Mouse (Mus musculus): ENCODE results near the gene Adamts4. TPM values are rescaled to one million over a fixed set of nuclear protein-coding genes. Genes with fewer than 3 reads are reported as not detected.

Gene Adamts4
- polyA plus RNA-seq, 1 experiment, result not detected

DNA sequence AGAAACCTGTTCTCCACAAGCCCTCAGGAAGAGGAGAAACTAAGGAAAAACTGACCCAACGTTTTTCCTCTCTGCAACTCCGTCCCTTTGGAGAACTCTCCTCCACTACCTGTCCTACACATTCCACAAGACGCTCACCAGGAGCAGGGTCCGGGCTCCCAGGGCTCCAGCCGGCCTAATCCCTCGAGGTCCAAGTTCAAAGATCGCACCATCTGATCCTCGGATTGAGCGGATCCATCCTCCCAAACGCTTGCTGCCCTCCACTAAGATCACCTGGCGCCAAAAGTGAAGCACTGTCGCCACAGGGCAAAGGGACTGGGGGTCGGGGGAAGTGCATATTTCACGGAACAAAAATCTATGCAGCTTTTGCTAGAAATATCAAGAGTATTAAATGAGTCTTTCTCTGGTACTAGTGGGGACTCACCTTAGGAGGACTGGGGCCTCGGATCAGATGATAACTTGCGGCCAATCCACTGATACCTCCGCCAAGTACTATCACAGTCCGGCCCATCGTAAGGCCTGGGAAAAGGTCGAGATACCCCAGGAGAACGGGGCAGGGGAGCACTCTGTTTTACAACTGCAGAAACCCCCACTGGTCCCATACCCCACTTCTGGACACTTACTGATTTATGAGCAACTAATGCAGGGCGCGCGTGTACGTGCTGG, 30.2 kb downstream of the Adamts4 start:
- WGBS, result 5% methylated on average over 25 of the region's 25 CpGs
- TF ChIP-seq CTCF (IDR thresholded peaks at IDR 0.05; ENCODE audit: control insufficient read depth, insufficient read depth, low read length), result no peak
- TF ChIP-seq POLR2A (IDR thresholded peaks at IDR 0.05; ENCODE audit: borderline replicate concordance, control insufficient read depth, low read depth, low read length), result no peak
- H3K4me3 ChIP-seq (replicated peaks; ENCODE audit: control insufficient read depth, low read depth, low read length), result peak overlapping the region; percentile 70
- H3K27ac ChIP-seq (ENCODE audit: control insufficient read depth, insufficient read depth, low read depth, low read length, poor library complexity), result peak overlapping the region; percentile 85
- H3K4me1 ChIP-seq (ENCODE audit: control insufficient read depth, insufficient read depth, low read length), result peaks cover 1% of the 10 kb centered on the region; the same call in 1 of the 2 replicates

DNA sequence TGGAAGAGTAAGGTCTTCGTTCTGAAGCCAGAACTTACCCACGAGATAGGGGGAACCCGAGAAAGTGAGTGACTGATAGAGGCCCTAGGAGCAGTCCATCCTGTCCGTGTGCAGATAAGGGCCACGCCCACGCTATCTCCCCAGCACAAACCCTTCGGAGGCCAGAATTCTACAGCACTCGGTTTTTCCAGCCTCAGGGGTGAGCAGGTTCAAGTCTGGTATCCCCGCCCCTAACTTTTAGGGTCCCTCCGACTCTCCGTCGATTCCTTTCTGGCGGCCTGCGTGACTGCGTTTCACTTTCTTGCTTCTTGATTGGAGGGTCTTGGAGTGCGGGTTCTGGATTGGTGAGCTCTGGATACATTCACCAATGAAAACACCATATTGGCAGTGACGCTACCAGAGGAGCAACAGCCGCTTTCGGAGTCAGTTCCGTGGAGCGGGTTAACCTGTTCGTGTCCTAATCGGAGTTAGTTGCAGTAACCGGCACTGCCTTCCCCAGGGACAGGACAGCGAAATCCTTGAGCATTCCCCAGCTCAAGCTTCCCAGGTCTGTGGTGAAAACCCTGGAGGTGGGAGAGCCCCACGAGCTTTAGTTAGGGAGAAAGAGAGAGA, 30.8 kb downstream of the Adamts4 start, which contains the start of gene Ppox:
Gene Ppox (minus strand): TSS at position 271 of the 612 bp plus-strand sequence.
- Histone ChIP-seq H3K27ac (ENCODE audit: control insufficient read depth, insufficient read depth, low read depth, low read length, poor library complexity) (peak within 1 kb of the TSS; percentile 85), H3K4me1 (ENCODE audit: control insufficient read depth, insufficient read depth, low read length) (peaks cover 1% of the 10 kb centered on the region; the same call in 1 of the 2 replicates), H3K4me3 (replicated peaks; ENCODE audit: control insufficient read depth, low read depth, low read length) (peak within 1 kb of the TSS; percentile 70)
- TF ChIP-seq CTCF (IDR thresholded peaks at IDR 0.05; ENCODE audit: control insufficient read depth, insufficient read depth, low read length), result peak; percentile 14; the same call in 1 of the 2 replicates
- TF ChIP-seq POLR2A (IDR thresholded peaks at IDR 0.05; ENCODE audit: borderline replicate concordance, control insufficient read depth, low read depth, low read length), result 0 out of 2 replicates have a peak, but pooled peaks have one; percentile 13
- WGBS, result under 1% methylated on average over 26 of the region's 26 CpGs

DNA sequence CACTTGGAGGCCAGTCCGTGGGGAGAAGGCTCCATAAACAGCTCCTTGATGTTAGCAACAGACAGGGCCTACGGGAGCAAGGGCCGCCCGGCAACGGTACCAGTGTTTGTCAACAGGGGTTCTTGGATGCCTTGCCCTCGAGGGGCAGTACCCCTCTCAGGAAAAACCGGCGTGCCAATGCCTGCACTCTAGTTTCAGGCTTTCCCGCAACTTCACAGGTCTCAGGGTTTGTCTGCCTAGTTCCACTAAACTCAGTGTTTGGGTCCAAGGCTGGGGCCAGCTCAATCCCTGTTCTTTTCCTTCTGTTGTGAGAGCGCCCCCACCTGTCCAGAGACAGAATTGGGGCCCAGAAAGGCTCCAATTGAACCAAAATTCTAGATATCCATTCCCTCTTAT, 31.3 kb downstream of the Adamts4 start:
- TF ChIP-seq POLR2A (IDR thresholded peaks at IDR 0.05; ENCODE audit: borderline replicate concordance, control insufficient read depth, low read depth, low read length) (0 out of 2 replicates have a peak, but pooled peaks have one; percentile 14), CTCF (IDR thresholded peaks at IDR 0.05; ENCODE audit: control insufficient read depth, insufficient read depth, low read length) (peak; percentile 82)
- 2% methylated on average over 10 of the region's 10 CpGs for WGBS
- H3K27ac ChIP-seq (ENCODE audit: control insufficient read depth, insufficient read depth, low read depth, low read length, poor library complexity), result peak overlapping the region; percentile 85
- H3K4me1 ChIP-seq (ENCODE audit: control insufficient read depth, insufficient read depth, low read length), result peaks cover 1% of the 10 kb centered on the region; the same call in 1 of the 2 replicates
- peak overlapping the region; percentile 70 for H3K4me3 ChIP-seq (replicated peaks; ENCODE audit: control insufficient read depth, low read depth, low read length)

DNA sequence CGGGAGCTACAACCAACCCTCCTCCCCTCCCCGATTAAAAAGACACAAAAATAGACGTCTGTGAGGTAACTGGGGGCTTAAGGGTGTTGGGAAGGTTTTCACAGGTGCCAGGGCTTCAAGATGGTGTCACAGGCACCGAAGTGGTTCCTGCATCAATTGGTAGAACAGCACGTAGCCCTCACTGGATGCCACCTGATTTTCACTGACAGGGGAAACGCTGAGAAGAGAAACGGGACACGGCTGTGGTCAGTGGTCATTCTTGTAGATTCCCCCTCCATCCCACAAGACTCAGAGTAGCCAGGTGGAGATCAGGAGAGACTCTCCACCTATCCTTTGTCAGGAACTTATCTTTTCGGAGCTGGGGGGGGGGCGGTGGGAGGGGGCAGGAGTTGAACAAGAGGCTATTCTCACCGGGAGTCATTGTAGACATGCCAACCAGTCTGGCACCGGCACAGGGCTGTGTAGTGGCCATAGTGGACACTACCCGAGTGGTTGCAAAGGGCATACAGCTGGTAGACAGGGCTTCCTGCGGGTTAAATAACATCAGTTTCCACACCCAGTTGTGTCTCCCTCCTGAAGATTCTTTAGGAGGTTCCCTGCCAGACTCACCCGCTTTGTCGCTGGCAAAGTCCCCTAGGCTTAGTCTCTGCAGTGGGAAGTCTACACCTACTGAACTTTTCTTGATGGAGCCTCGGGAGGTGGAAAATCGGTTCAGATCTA, 32.0 kb downstream of the Adamts4 start:
- WGBS, result 72% methylated on average over 18 of the region's 18 CpGs
- H3K4me3 ChIP-seq (replicated peaks; ENCODE audit: control insufficient read depth, low read depth, low read length), result peak overlapping the region; percentile 64
- peaks cover 1% of the 10 kb centered on the region; the same call in 1 of the 2 replicates for H3K4me1 ChIP-seq (ENCODE audit: control insufficient read depth, insufficient read depth, low read length)
- no peak for TF ChIP-seq CTCF (IDR thresholded peaks at IDR 0.05; ENCODE audit: control insufficient read depth, insufficient read depth, low read length)
- TF ChIP-seq POLR2A (IDR thresholded peaks at IDR 0.05; ENCODE audit: borderline replicate concordance, control insufficient read depth, low read depth, low read length), result no peak
- H3K27ac ChIP-seq (ENCODE audit: control insufficient read depth, insufficient read depth, low read depth, low read length, poor library complexity), result peak overlapping the region; percentile 24

DNA sequence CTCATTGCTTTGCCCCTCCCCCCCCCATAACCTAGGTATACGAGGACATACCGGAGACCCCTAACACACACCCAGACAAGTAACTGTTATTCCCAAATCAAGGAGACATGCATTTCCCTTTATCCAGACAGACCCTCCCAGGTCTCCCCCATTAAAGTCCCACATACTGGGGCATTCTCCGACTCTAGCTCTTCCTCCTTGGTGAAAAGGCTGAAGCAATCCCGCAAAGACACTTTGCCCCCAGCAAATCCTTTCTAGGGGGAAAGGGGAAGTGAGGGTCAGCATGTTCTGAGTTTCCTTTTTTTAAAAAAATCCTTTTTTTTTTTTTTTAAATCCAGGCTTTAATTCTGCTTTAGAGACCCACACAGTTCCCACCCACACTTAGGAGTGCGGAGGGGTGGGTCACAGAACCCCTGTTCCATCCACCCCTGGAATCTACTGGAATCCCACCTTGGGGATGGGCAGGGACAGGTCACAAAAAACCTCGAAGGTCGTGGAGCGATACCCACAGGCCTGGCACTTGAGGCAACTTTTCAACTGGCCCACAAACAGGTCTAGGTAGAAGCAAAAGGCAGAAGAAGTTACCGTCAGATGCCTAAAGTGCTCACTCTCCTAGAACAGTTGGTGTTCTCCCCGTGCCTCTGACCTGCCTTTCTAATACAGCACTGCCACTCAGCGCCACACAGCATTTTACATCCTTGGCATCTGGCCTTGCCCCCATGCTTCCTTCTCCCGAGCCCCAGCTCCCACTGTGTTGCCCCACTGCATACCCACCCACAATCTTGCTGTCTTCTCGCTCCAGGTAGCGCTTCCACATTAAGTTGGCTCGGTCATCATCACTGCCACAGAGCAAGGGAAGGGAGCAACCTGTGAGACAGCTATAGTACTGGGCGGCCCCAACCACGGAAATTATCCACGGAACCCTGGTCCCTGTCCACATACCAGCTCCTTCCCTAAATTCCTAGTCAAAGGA, 33.3 kb downstream of the Adamts4 start:
- 73% methylated on average over 18 of the region's 18 CpGs for WGBS
- TF ChIP-seq POLR2A (IDR thresholded peaks at IDR 0.05; ENCODE audit: borderline replicate concordance, control insufficient read depth, low read depth, low read length), result no peak
- TF ChIP-seq CTCF (IDR thresholded peaks at IDR 0.05; ENCODE audit: control insufficient read depth, insufficient read depth, low read length), result no peak
- H3K27ac ChIP-seq (ENCODE audit: control insufficient read depth, insufficient read depth, low read depth, low read length, poor library complexity), result no peak overlapping the region; the same call in 1 of the 2 replicates
- H3K4me1 ChIP-seq (ENCODE audit: control insufficient read depth, insufficient read depth, low read length), result peaks cover 3% of the 10 kb centered on the region
- no peak overlapping the region for H3K4me3 ChIP-seq (replicated peaks; ENCODE audit: control insufficient read depth, low read depth, low read length)

DNA sequence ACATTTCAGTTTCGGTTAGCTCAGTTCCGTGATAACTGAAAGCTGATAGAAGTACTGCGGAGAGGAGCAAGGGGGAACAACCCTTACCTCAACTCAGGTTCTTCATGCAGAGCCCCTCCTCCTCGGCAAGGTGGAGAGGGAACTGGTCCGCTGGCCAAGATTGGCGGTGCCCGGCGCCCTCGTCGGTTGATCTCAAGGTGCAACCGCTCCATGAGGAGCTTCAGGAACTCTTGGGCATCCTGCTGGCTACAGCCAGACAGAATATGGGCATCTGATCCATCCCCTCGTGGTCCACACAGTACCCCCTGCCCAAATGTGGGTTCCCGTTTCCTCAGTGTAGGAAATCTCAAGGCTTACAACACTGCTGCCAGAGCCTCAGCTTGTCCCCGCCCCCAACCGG, 34.3 kb downstream of the Adamts4 start:
- Histone ChIP-seq H3K4me3 (replicated peaks; ENCODE audit: control insufficient read depth, low read depth, low read length) (no peak overlapping the region), H3K27ac (ENCODE audit: control insufficient read depth, insufficient read depth, low read depth, low read length, poor library complexity) (no peak overlapping the region), H3K4me1 (ENCODE audit: control insufficient read depth, insufficient read depth, low read length) (peaks cover 3% of the 10 kb centered on the region)
- WGBS, result 77% methylated on average over 15 of the region's 15 CpGs
- TF ChIP-seq CTCF (IDR thresholded peaks at IDR 0.05; ENCODE audit: control insufficient read depth, insufficient read depth, low read length), result no peak
- TF ChIP-seq POLR2A (IDR thresholded peaks at IDR 0.05; ENCODE audit: borderline replicate concordance, control insufficient read depth, low read depth, low read length), result no peak

DNA sequence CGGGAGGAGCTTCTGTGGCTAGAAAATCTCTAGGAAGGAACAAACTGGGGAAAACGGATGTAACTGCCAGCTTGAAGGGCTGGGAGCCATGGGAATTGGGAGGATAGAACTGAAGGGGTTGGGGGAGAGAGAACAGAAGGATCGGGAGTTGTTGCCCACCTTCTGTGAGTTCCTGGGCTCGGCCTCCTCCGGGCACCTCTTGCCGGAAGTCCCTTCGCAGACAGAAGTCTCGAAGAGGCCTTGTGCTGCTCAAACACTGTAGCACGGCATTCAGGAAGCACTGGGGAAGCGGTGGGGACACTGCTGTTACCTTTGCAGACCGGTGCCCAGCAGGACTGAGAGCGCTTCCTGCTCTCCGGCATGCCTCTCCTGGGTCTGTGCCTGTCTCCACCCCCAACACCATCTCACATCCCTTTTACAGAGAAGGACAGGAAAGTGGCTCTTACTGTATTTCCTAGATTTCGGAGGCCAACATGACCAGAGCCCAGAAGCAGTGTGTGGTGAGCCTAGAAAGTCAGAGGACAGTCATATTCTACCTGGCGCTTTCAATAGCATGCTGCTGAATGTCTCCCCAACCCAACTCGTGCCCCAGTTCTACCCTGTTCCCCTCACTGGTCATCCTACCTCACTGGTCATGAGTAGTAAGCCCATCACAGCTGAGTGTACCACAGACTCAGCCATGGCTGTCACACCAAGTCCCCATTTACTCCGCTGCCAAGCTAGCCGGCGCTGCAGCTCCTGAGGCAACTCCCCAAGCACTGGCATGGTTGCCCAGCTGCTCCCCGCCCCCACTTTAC, 35.1 kb downstream of the Adamts4 start:
- 65% methylated on average over 20 of the region's 20 CpGs for WGBS
- no peak for TF ChIP-seq POLR2A (IDR thresholded peaks at IDR 0.05; ENCODE audit: borderline replicate concordance, control insufficient read depth, low read depth, low read length)
- TF ChIP-seq CTCF (IDR thresholded peaks at IDR 0.05; ENCODE audit: control insufficient read depth, insufficient read depth, low read length), result no peak
- Histone ChIP-seq H3K4me1 (ENCODE audit: control insufficient read depth, insufficient read depth, low read length) (peaks cover 3% of the 10 kb centered on the region), H3K4me3 (replicated peaks; ENCODE audit: control insufficient read depth, low read depth, low read length) (no peak overlapping the region), H3K27ac (ENCODE audit: control insufficient read depth, insufficient read depth, low read depth, low read length, poor library complexity) (0 out of 2 replicates have a peak overlapping the region, but pooled peaks have one; percentile 4)
